Mouse (Mus musculus): ENCODE results near the gene Ephb6.

- TF ChIP-seq CTCF (IDR thresholded peaks at IDR 0.05; ENCODE audit: low read depth) = peak; percentile 80
- TF ChIP-seq EP300 (IDR thresholded peaks at IDR 0.05; ENCODE audit: low read depth) = no peak
Observed at GRCm38 (mm10) chr6:41622661-41623060, 17.4 kb downstream of the Ephb6 start.
